Mouse (Mus musculus): ENCODE results near the gene Tmprss11a. TPM values are rescaled to one million over a fixed set of nuclear protein-coding genes. Genes with fewer than 3 reads are reported as not detected.

Tmprss11a gene
- polyA plus RNA-seq (2014; fragmentation: Nextera tagmentation; extraction: Ambion mirVana) = 0.07 TPM in 1 of 2 replicates, not detected in the other

GRCm38 (mm10) chr5:86468890-86469289, at the start of gene Tmprss11a:
TSS of gene Tmprss11a (minus strand) at chr5:86468990.
- no peak within 1 kb of the TSS for H3K4me3 ChIP-seq (replicated peaks; ENCODE audit: low read length)
- H3K27me3 ChIP-seq (ENCODE audit: control insufficient read depth, insufficient read depth, low read length) = no peaks in the 10 kb centered on the region
- ATAC-seq (ENCODE audit: low FRiP score) = no peak
- no peak for DNase-seq (ENCODE audit: low spot score)
- H3K4me2 ChIP-seq (replicated peaks) = no peak within 1 kb of the TSS
- H3K9me3 ChIP-seq (ENCODE audit: control insufficient read depth, low read length) = no peaks in the 10 kb centered on the region
- 81% methylated on average over 4 of the region's 4 CpGs for WGBS
- H3K27ac ChIP-seq = no peak within 1 kb of the TSS
- H3K9ac ChIP-seq = no peak within 1 kb of the TSS
- H3K4me1 ChIP-seq (replicated peaks; ENCODE audit: control insufficient read depth, insufficient read depth, low read length) = no peaks in the 10 kb centered on the region
- H3K36me3 ChIP-seq (replicated peaks; ENCODE audit: control insufficient read depth, insufficient read depth) = no peaks in the 10 kb centered on the region

- no peaks in the 10 kb centered on the region for H3K36me3 ChIP-seq (replicated peaks; ENCODE audit: control insufficient read depth, insufficient read depth)
- no peak within 1 kb of the TSS for H3K4me2 ChIP-seq (replicated peaks)
- H3K27ac ChIP-seq = no peak within 1 kb of the TSS
- H3K4me1 ChIP-seq (replicated peaks; ENCODE audit: control insufficient read depth, insufficient read depth, low read length) = no peaks in the 10 kb centered on the region
- no peak for DNase-seq (ENCODE audit: low spot score)
- no peak for ATAC-seq (ENCODE audit: low FRiP score)
- no peak within 1 kb of the TSS for H3K4me3 ChIP-seq (replicated peaks; ENCODE audit: low read length)
- H3K27me3 ChIP-seq (ENCODE audit: control insufficient read depth, insufficient read depth, low read length) = no peaks in the 10 kb centered on the region
- WGBS = 83% methylated on average over 9 of the region's 9 CpGs
- H3K9ac ChIP-seq = no peak within 1 kb of the TSS
- no peaks in the 10 kb centered on the region for H3K9me3 ChIP-seq (ENCODE audit: control insufficient read depth, low read length)
Observed at GRCm38 (mm10) chr5:86518500-86518899, 49.7 kb upstream of the Tmprss11a start, which contains the start of gene Tmprss11g. TSS of gene Tmprss11g (minus strand) at chr5:86518600.

GRCm38 (mm10) chr5:86511538-86511937, 42.7 kb upstream of the Tmprss11a start:
- Histone ChIP-seq H3K4me3 (replicated peaks; ENCODE audit: low read length) (no peak overlapping the region), H3K36me3 (replicated peaks; ENCODE audit: control insufficient read depth, insufficient read depth) (no peaks in the 10 kb centered on the region), H3K9me3 (ENCODE audit: control insufficient read depth, low read length) (no peaks in the 10 kb centered on the region), H3K27ac (no peak overlapping the region), H3K4me2 (replicated peaks) (no peak overlapping the region), H3K4me1 (replicated peaks; ENCODE audit: control insufficient read depth, insufficient read depth, low read length) (no peaks in the 10 kb centered on the region), H3K27me3 (ENCODE audit: control insufficient read depth, insufficient read depth, low read length) (no peaks in the 10 kb centered on the region), H3K9ac (no peak overlapping the region)
- 37% methylated on average over 5 of the region's 5 CpGs for WGBS
- DNase-seq (ENCODE audit: low spot score) (no peak), ATAC-seq (ENCODE audit: low FRiP score) (no peak)

- Histone ChIP-seq H3K4me2 (replicated peaks) (no peak overlapping the region), H3K9me3 (ENCODE audit: control insufficient read depth, low read length) (no peaks in the 10 kb centered on the region), H3K36me3 (replicated peaks; ENCODE audit: control insufficient read depth, insufficient read depth) (no peaks in the 10 kb centered on the region), H3K27ac (no peak overlapping the region), H3K9ac (no peak overlapping the region), H3K4me1 (replicated peaks; ENCODE audit: control insufficient read depth, insufficient read depth, low read length) (no peaks in the 10 kb centered on the region), H3K27me3 (ENCODE audit: control insufficient read depth, insufficient read depth, low read length) (no peaks in the 10 kb centered on the region), H3K4me3 (replicated peaks; ENCODE audit: low read length) (no peak overlapping the region)
- WGBS = 78% methylated on average over 1 of the region's 1 CpGs
- no peak for ATAC-seq (ENCODE audit: low FRiP score)
- no peak for DNase-seq (ENCODE audit: low spot score)
Observed at GRCm38 (mm10) chr5:86493453-86493852, 24.7 kb upstream of the Tmprss11a start.

- Histone ChIP-seq H3K4me1 (replicated peaks; ENCODE audit: control insufficient read depth, insufficient read depth, low read length) (no peaks in the 10 kb centered on the region), H3K27me3 (ENCODE audit: control insufficient read depth, insufficient read depth, low read length) (no peaks in the 10 kb centered on the region), H3K4me3 (replicated peaks; ENCODE audit: low read length) (no peak overlapping the region), H3K9me3 (ENCODE audit: control insufficient read depth, low read length) (no peaks in the 10 kb centered on the region), H3K4me2 (replicated peaks) (no peak overlapping the region), H3K36me3 (replicated peaks; ENCODE audit: control insufficient read depth, insufficient read depth) (no peaks in the 10 kb centered on the region), H3K9ac (no peak overlapping the region), H3K27ac (no peak overlapping the region)
- no peak for ATAC-seq (ENCODE audit: low FRiP score)
- peak; percentile 57 for DNase-seq (ENCODE audit: low spot score)
- 83% methylated on average over 2 of the region's 2 CpGs for WGBS
Observed at GRCm38 (mm10) chr5:86482562-86482961, 13.8 kb upstream of the Tmprss11a start.

- no peaks in the 10 kb centered on the region for H3K4me1 ChIP-seq (replicated peaks; ENCODE audit: control insufficient read depth, insufficient read depth, low read length)
- ATAC-seq (ENCODE audit: low FRiP score) (no peak), DNase-seq (ENCODE audit: low spot score) (no peak)
- no peak overlapping the region for H3K27ac ChIP-seq
- H3K9me3 ChIP-seq (ENCODE audit: control insufficient read depth, low read length) = no peaks in the 10 kb centered on the region
- no peaks in the 10 kb centered on the region for H3K36me3 ChIP-seq (replicated peaks; ENCODE audit: control insufficient read depth, insufficient read depth)
- H3K4me3 ChIP-seq (replicated peaks; ENCODE audit: low read length) = no peak overlapping the region
- no peak overlapping the region for H3K4me2 ChIP-seq (replicated peaks)
- H3K9ac ChIP-seq = no peak overlapping the region
- 88% methylated on average over 1 of the region's 1 CpGs for WGBS
- no peaks in the 10 kb centered on the region for H3K27me3 ChIP-seq (ENCODE audit: control insufficient read depth, insufficient read depth, low read length)
Observed at GRCm38 (mm10) chr5:86482031-86482430, 13.2 kb upstream of the Tmprss11a start.

- no peaks in the 10 kb centered on the region for H3K36me3 ChIP-seq (replicated peaks; ENCODE audit: control insufficient read depth, insufficient read depth)
- ATAC-seq (ENCODE audit: low FRiP score) (no peak), DNase-seq (ENCODE audit: low spot score) (no peak)
- no peak overlapping the region for H3K4me2 ChIP-seq (replicated peaks)
- H3K27me3 ChIP-seq (ENCODE audit: control insufficient read depth, insufficient read depth, low read length) = no peaks in the 10 kb centered on the region
- no peak overlapping the region for H3K27ac ChIP-seq
- WGBS = 92% methylated on average over 9 of the region's 9 CpGs
- no peaks in the 10 kb centered on the region for H3K4me1 ChIP-seq (replicated peaks; ENCODE audit: control insufficient read depth, insufficient read depth, low read length)
- H3K4me3 ChIP-seq (replicated peaks; ENCODE audit: low read length) = no peak overlapping the region
- H3K9ac ChIP-seq = no peak overlapping the region
- no peaks in the 10 kb centered on the region for H3K9me3 ChIP-seq (ENCODE audit: control insufficient read depth, low read length)
Observed at GRCm38 (mm10) chr5:86473859-86474258, 5.1 kb upstream of the Tmprss11a start.

- Histone ChIP-seq H3K27ac (no peak overlapping the region), H3K27me3 (ENCODE audit: control insufficient read depth, insufficient read depth, low read length) (no peaks in the 10 kb centered on the region), H3K4me3 (replicated peaks; ENCODE audit: low read length) (no peak overlapping the region), H3K4me1 (replicated peaks; ENCODE audit: control insufficient read depth, insufficient read depth, low read length) (no peaks in the 10 kb centered on the region), H3K4me2 (replicated peaks) (no peak overlapping the region), H3K9me3 (ENCODE audit: control insufficient read depth, low read length) (no peaks in the 10 kb centered on the region), H3K9ac (no peak overlapping the region), H3K36me3 (replicated peaks; ENCODE audit: control insufficient read depth, insufficient read depth) (no peaks in the 10 kb centered on the region)
- ATAC-seq (ENCODE audit: low FRiP score) (no peak), DNase-seq (ENCODE audit: low spot score) (no peak)
- whole genome bisulfite sequencing = 75% methylated on average over 2 of the region's 2 CpGs
Observed at GRCm38 (mm10) chr5:86439306-86439705, 29.5 kb downstream of the Tmprss11a start.

- no peak for DNase-seq (ENCODE audit: low spot score)
- no peaks in the 10 kb centered on the region for H3K36me3 ChIP-seq (replicated peaks; ENCODE audit: control insufficient read depth, insufficient read depth)
- H3K27ac ChIP-seq = no peak overlapping the region
- no peaks in the 10 kb centered on the region for H3K4me1 ChIP-seq (replicated peaks; ENCODE audit: control insufficient read depth, insufficient read depth, low read length)
- H3K9ac ChIP-seq = no peak overlapping the region
- no peaks in the 10 kb centered on the region for H3K9me3 ChIP-seq (ENCODE audit: control insufficient read depth, low read length)
- ATAC-seq (ENCODE audit: low FRiP score) = no peak
- no peak overlapping the region for H3K4me3 ChIP-seq (replicated peaks; ENCODE audit: low read length)
- no peaks in the 10 kb centered on the region for H3K27me3 ChIP-seq (ENCODE audit: control insufficient read depth, insufficient read depth, low read length)
- H3K4me2 ChIP-seq (replicated peaks) = no peak overlapping the region
Observed at GRCm38 (mm10) chr5:86438548-86438947, 30.2 kb downstream of the Tmprss11a start.

- peak; percentile 72; the same call in 1 of the 2 replicates for ATAC-seq (ENCODE audit: low FRiP score)
- DNase-seq (ENCODE audit: low spot score) = peak; percentile 67
- WGBS = 4% methylated on average over 2 of the region's 2 CpGs
Observed at GRCm38 (mm10) chr5:86432697-86433096, 36.1 kb downstream of the Tmprss11a start.

More at GRCm38 (mm10) chr5:86432697-86433096, 36.1 kb downstream of the Tmprss11a start:
- Histone ChIP-seq H3K9me3 (ENCODE audit: control insufficient read depth, low read length) (no peaks in the 10 kb centered on the region), H3K4me1 (replicated peaks; ENCODE audit: control insufficient read depth, insufficient read depth, low read length) (no peaks in the 10 kb centered on the region), H3K27ac (no peak overlapping the region), H3K4me2 (replicated peaks) (no peak overlapping the region), H3K9ac (no peak overlapping the region), H3K4me3 (replicated peaks; ENCODE audit: low read length) (no peak overlapping the region), H3K27me3 (ENCODE audit: control insufficient read depth, insufficient read depth, low read length) (no peaks in the 10 kb centered on the region), H3K36me3 (replicated peaks; ENCODE audit: control insufficient read depth, insufficient read depth) (no peaks in the 10 kb centered on the region)

Data from hindbrain, embryonic 14.5 days (tissue).